Mouse (Mus musculus) CH12.LX (cell line): ENCODE results near the gene Lrp5. TPM values are rescaled to one million over a fixed set of nuclear protein-coding genes. Genes with fewer than 3 reads are reported as not detected.

Experiments
- DNase-seq: peaks from one replicate; pipeline ENCODE4 v3.0.0-alpha.2; 2013; ENCODE audit errors: extremely low read depth
- H3K27ac ChIP-seq: 2 replicates; pipeline ENCODE4 v1.5.1; 2012; ENCODE audit warnings: low read depth, mild to moderate bottlenecking, control low read depth, moderate library complexity; ENCODE audit not compliant: insufficient read depth
- H3K27me3 ChIP-seq: replicated peaks from 2 replicates; pipeline ENCODE3; 2012; ENCODE audit warnings: inconsistent platforms
- H3K36me3 ChIP-seq, 2 experiments: replicated peaks in 1 of 2; 2 replicates each; pipeline versions ENCODE3 to v1.6.1; 2012; ENCODE audit warnings: inconsistent platforms in 1 of 2, low read length in 1 of 2, mild to moderate bottlenecking in 1 of 2, mixed read lengths in 1 of 2, moderate library complexity in 1 of 2; ENCODE audit not compliant: control insufficient read depth in 1 of 2, insufficient read depth in 1 of 2
- H3K4me1 ChIP-seq, 2 experiments: 2 replicates each; pipeline ENCODE4 v1.6.1; 2012; ENCODE audit warnings: inconsistent platforms in 1 of 2, moderate library complexity in 1 of 2; ENCODE audit not compliant: insufficient read depth in 2 of 2, control insufficient read depth in 1 of 2
- H3K4me2 ChIP-seq: 2 replicates; pipeline ENCODE4 v1.6.1; 2012; ENCODE audit warnings: low read depth, mild to moderate bottlenecking, control low read depth; ENCODE audit not compliant: poor library complexity, insufficient read depth, severe bottlenecking
- H3K4me3 ChIP-seq, 3 experiments: fragments of 150-350 bp in 1 of 3; sonication (generic) in 1 of 3; replicated peaks in 1 of 3; 2 replicates each; pipeline versions ENCODE3 to v1.5.1; 2011 to 2012; ENCODE audit warnings: low read depth in 2 of 3, low read length in 2 of 3, mild to moderate bottlenecking in 2 of 3, moderate library complexity in 2 of 3, control low read depth in 1 of 3, improper control_type of control experiment in 1 of 3, inconsistent platforms in 1 of 3, mixed read lengths in 1 of 3; ENCODE audit not compliant: poor library complexity in 1 of 3
- H3K79me2 ChIP-seq: replicated peaks from 2 replicates; pipeline ENCODE4 v1.6.1; 2012; ENCODE audit warnings: mild to moderate bottlenecking, moderate library complexity; ENCODE audit not compliant: control insufficient read depth, poor library complexity, insufficient read depth, severe bottlenecking; ENCODE audit errors: extremely low read depth
- H3K9ac ChIP-seq: 2 replicates; pipeline ENCODE4 v1.6.1; 2012; ENCODE audit warnings: low read depth, mild to moderate bottlenecking, control low read depth, moderate library complexity; ENCODE audit not compliant: insufficient read depth
- H3K9me3 ChIP-seq: replicated peaks from 2 replicates; pipeline ENCODE3; 2012; ENCODE audit warnings: low read length, inconsistent platforms, mixed read lengths
- CHD1 ChIP-seq: IDR thresholded peaks from 2 replicates; pipeline ENCODE4 v1.6.1; 2012; ENCODE audit warnings: low read depth, low read length, improper control_type of control experiment, inconsistent platforms
- CHD2 ChIP-seq: IDR thresholded peaks from 2 replicates; pipeline ENCODE4 v1.6.1; 2011; ENCODE audit warnings: low read length, improper control_type of control experiment
- ETS1 ChIP-seq: conservative IDR thresholded peaks from 2 replicates; pipeline ENCODE4 v1.6.1; 2012; ENCODE audit warnings: low read depth, mild to moderate bottlenecking, inconsistent platforms, low read length, improper control_type of control experiment, moderate library complexity
- GABPA ChIP-seq: IDR thresholded peaks from 2 replicates; pipeline ENCODE4 v1.6.1; 2012; ENCODE audit warnings: low read depth, low read length, improper control_type of control experiment, inconsistent platforms; ENCODE audit not compliant: insufficient replicate concordance
- HCFC1 ChIP-seq: IDR thresholded peaks from 2 replicates; pipeline ENCODE4 v1.6.1; 2012; ENCODE audit warnings: low read depth, mild to moderate bottlenecking, inconsistent platforms, low read length, improper control_type of control experiment
- IRF4 ChIP-seq: IDR thresholded peaks from 2 replicates; pipeline ENCODE4 v1.6.1; 2014; ENCODE audit warnings: low read depth, mild to moderate bottlenecking, inconsistent platforms, low read length, improper control_type of control experiment
- JUND ChIP-seq: conservative IDR thresholded peaks from 2 replicates; pipeline ENCODE4 v1.6.1; 2011; ENCODE audit warnings: low read depth, low read length, improper control_type of control experiment
- MAZ ChIP-seq: IDR thresholded peaks from 2 replicates; pipeline ENCODE4 v1.6.1; 2012; ENCODE audit warnings: low read depth, mild to moderate bottlenecking, inconsistent platforms, low read length, improper control_type of control experiment, moderate library complexity
- NELFE ChIP-seq: IDR thresholded peaks from 2 replicates; pipeline ENCODE4 v1.6.1; 2011; ENCODE audit warnings: low read depth, low read length, improper control_type of control experiment
- POLR2A ChIP-seq: IDR thresholded peaks from 2 replicates; pipeline ENCODE4 v1.6.1; 2011; ENCODE audit warnings: low read depth, mild to moderate bottlenecking, improper control_type of control experiment, low read length
- POLR2AphosphoS2 ChIP-seq: IDR thresholded peaks from 2 replicates; pipeline ENCODE4 v1.6.1; 2011; ENCODE audit warnings: low read depth, low read length, improper control_type of control experiment
- SIN3A ChIP-seq: IDR thresholded peaks from 2 replicates; pipeline ENCODE4 v1.6.1; 2012; ENCODE audit warnings: low read length, improper control_type of control experiment, inconsistent platforms
- SMC3 ChIP-seq: IDR thresholded peaks from 2 replicates; pipeline ENCODE4 v1.6.1; 2011; ENCODE audit warnings: low read depth, low read length, improper control_type of control experiment
- UBTF ChIP-seq: IDR thresholded peaks from 2 replicates; pipeline ENCODE4 v1.6.1; 2012; ENCODE audit warnings: low read depth, mild to moderate bottlenecking, inconsistent platforms, low read length, improper control_type of control experiment, moderate library complexity
- ZKSCAN1 ChIP-seq: IDR thresholded peaks from 2 replicates; pipeline ENCODE4 v1.6.1; 2012; ENCODE audit warnings: low read depth, inconsistent platforms, low read length, improper control_type of control experiment, borderline replicate concordance
- ZMIZ1 ChIP-seq: IDR thresholded peaks from 2 replicates; pipeline ENCODE4 v1.6.1; 2012; ENCODE audit warnings: low read depth, mild to moderate bottlenecking, inconsistent platforms, low read length, improper control_type of control experiment
- ZNF384 ChIP-seq: IDR thresholded peaks from 2 replicates; pipeline ENCODE4 v1.6.1; 2012; ENCODE audit warnings: low read depth, low read length, improper control_type of control experiment, inconsistent platforms
- dilution Hi-C: fragments of 300-500 bp; cut with MboI; formaldehyde crosslinking; loops from 2 replicates; pipeline ENCODE4 v1.14.3; 2020; ENCODE audit warnings: low sequenced_read_pairs; ENCODE audit not compliant: extremely low pct_unique_long_range_greater_than_20kb, extremely low pct_ligation_motif_present
- in situ Hi-C: fragments of 300-500 bp; cut with MboI; formaldehyde crosslinking; loops from 3 replicates; pipeline ENCODE4 v1.14.3; 2019; ENCODE audit warnings: low sequenced_read_pairs, low pct_ligation_motif_present, low pct_unique_long_range_greater_than_20kb, mixed read lengths
- polyA plus RNA-seq: library from polyadenylated mRNA; unstranded; fragments of >175 nt; gene quantifications from 2 replicates; pipeline ENCODE4 v1.2.1, GENCODE M21; 2012; ENCODE audit warnings: low read depth; ENCODE audit not compliant: insufficient read length
- total RNA-seq, 2 experiments: library from RNA; depleted of rRNA; stranded (reverse); fragments of 300-350 nt in 1 of 2; fragments of >200 nt in 1 of 2; gene quantifications; 2 replicates each; pipeline ENCODE4 v1.2.3; 2012 to 2014

Gene Lrp5
- total and polyA plus RNA-seq, 3 experiments, result 0.13 to 1.4 (median 1.1) TPM

- in situ Hi-C loops, result no loop called here
- Histone ChIP-seq H3K27ac (no peak overlapping the region), H3K79me2 (no peaks in the 10 kb centered on the region), H3K4me3 (no peak overlapping the region), H3K9me3 (peaks cover 4% of the 10 kb centered on the region), H3K27me3 (peaks cover 3% of the 10 kb centered on the region), H3K4me1 (no peaks in the 10 kb centered on the region), H3K36me3 (no peaks in the 10 kb centered on the region), H3K4me2 (no peak overlapping the region), H3K9ac (no peak overlapping the region)
- TF ChIP-seq POLR2AphosphoS2 (no peak), HCFC1 (no peak), IRF4 (no peak), JUND (no peak), SIN3A (no peak), SMC3 (no peak), ZNF384 (no peak), ZMIZ1 (no peak)
- dilution Hi-C loops, result no loop called here
- no peak for DNase-seq
Measured at GRCm38 (mm10) chr19:3692414-3693145, 6.2 kb upstream of the Lrp5 start.

- Histone ChIP-seq H3K36me3 (no peaks in the 10 kb centered on the region), H3K79me2 (no peaks in the 10 kb centered on the region), H3K27ac (no peak overlapping the region), H3K9ac (no peak overlapping the region), H3K4me3 (no peak overlapping the region), H3K9me3 (peaks cover 4% of the 10 kb centered on the region), H3K27me3 (peaks cover 13% of the 10 kb centered on the region), H3K4me1 (no peaks in the 10 kb centered on the region), H3K4me2 (no peak overlapping the region)
- no peak for TF ChIP-seq JUND
- TF ChIP-seq POLR2AphosphoS2, result no peak
- no peak for TF ChIP-seq NELFE
- no peak for TF ChIP-seq GABPA
- no peak for TF ChIP-seq ETS1
- no peak for TF ChIP-seq ZKSCAN1
- no peak for TF ChIP-seq CHD1
- TF ChIP-seq HCFC1, result no peak
- no peak for TF ChIP-seq POLR2A
- TF ChIP-seq MAZ, result no peak
- TF ChIP-seq UBTF, result no peak
- no peak for TF ChIP-seq CHD2
- dilution Hi-C loops, result no loop called here
- no peak for DNase-seq
- in situ Hi-C loops, result no loop called here
Measured at GRCm38 (mm10) chr19:3691337-3691736, 5.0 kb upstream of the Lrp5 start.
